Mouse (Mus musculus) thymus, postnatal 36 days (tissue): ENCODE results near the gene Vmn2r52.
"Not testable (repeated sequence)": the region's sequence is repeated elsewhere in the genome, so short reads cannot be mapped to it uniquely, and the experiment has no call there.

Source experiments
- DNase-seq, 2 experiments: peaks; one replicate each; pipeline ENCODE4 v3.0.0; 2022; ENCODE audit warnings: mixed read lengths in 2 of 2

Gene Vmn2r52

GRCm38 (mm10) chr7:10176473-10176872 is at the start of gene Vmn2r52:
Gene Vmn2r52 (minus strand): TSS chr7:10176573.
- no peak for DNase-seq

GRCm38 (mm10) chr7:10105641-10106040 is 70.7 kb downstream of the Vmn2r52 start, which contains the start of gene Vmn2r51:
Gene Vmn2r51 (minus strand): TSS chr7:10105741.
- DNase-seq: not testable (repeated sequence)
